Mouse (Mus musculus): Measurements from ENCODE around the gene Clcc1.
"Not testable (repeated sequence)": the region's sequence is repeated elsewhere in the genome, so short reads cannot be mapped to it uniquely, and the experiment has no call there.

The Clcc1 gene

GRCm38 (mm10) chr3:108653710-108654379 is at the start of gene Clcc1:
Clcc1 (plus strand) TSS chr3:108653913.
- in situ Hi-C loops (cut with MboI; ENCODE audit: unreplicated experiment in 2 of 2) = loop anchor here in 1 of 2 experiments (10.0 to 25.0 kb wide), 2 partner anchors 99 to 258 kb away; partner anchors contain the start of gene Prpf38b

- in situ Hi-C loops (cut with MboI; ENCODE audit: unreplicated experiment in 2 of 2) = no loop called here
Observed at GRCm38 (mm10) chr3:108608906-108609305, 44.8 kb upstream of the Clcc1 start.

- in situ Hi-C loops (cut with MboI; ENCODE audit: unreplicated experiment in 2 of 2) = loop anchor here (5.0 kb wide), 2 partner anchors 72 to 97 kb away; partner anchors contain the start of genes 5330417C22Rik (in 1 of the 2) and Tmem167b (in 1 of the 2)
Observed at GRCm38 (mm10) chr3:108634761-108635160, 19.0 kb upstream of the Clcc1 start.

- in situ Hi-C loops (cut with MboI; ENCODE audit: unreplicated experiment in 2 of 2) = loop anchor here (5.0 kb wide), 2 partner anchors 77 to 102 kb away; partner anchors contain the start of genes 5330417C22Rik (in 1 of the 2) and Tmem167b (in 1 of the 2)
Observed at GRCm38 (mm10) chr3:108639412-108639811, 14.3 kb upstream of the Clcc1 start.

- in situ Hi-C loops (cut with MboI; ENCODE audit: unreplicated experiment in 2 of 2) = loop anchor here (10.0 kb wide), 1 partner anchor 176 kb away; no protein-coding TSS in a partner anchor
Observed at GRCm38 (mm10) chr3:108640998-108641397, 12.7 kb upstream of the Clcc1 start.

GRCm38 (mm10) chr3:108644856-108645255 is 8.9 kb upstream of the Clcc1 start:
- in situ Hi-C loops (cut with MboI; ENCODE audit: unreplicated experiment in 2 of 2) = loop anchor here (10.0 kb wide), 1 partner anchor 180 kb away; no protein-coding TSS in a partner anchor

- in situ Hi-C loops (cut with MboI; ENCODE audit: unreplicated experiment in 2 of 2) = loop anchor here (10.0 kb wide), 1 partner anchor 181 kb away; no protein-coding TSS in a partner anchor
Observed at GRCm38 (mm10) chr3:108646036-108646435, 7.7 kb upstream of the Clcc1 start.

GRCm38 (mm10) chr3:108647681-108648080 is 6.0 kb upstream of the Clcc1 start:
- in situ Hi-C loops (cut with MboI; ENCODE audit: unreplicated experiment in 2 of 2) = loop anchor here (10.0 kb wide), 1 partner anchor 183 kb away; no protein-coding TSS in a partner anchor

- in situ Hi-C loops (cut with MboI; ENCODE audit: unreplicated experiment in 2 of 2) = loop anchor here in 1 of 2 experiments (10.0 to 25.0 kb wide), 2 partner anchors 98 to 259 kb away; partner anchors contain the start of gene Prpf38b
Observed at GRCm38 (mm10) chr3:108652866-108653642, 659 bp upstream of the Clcc1 start.

- in situ Hi-C loops (cut with MboI; ENCODE audit: unreplicated experiment in 2 of 2) = loop anchor here in 1 of 2 experiments (10.0 to 25.0 kb wide), 2 partner anchors 100 to 258 kb away; partner anchors contain the start of gene Prpf38b
Observed at GRCm38 (mm10) chr3:108654566-108654965, 853 bp downstream of the Clcc1 start.

GRCm38 (mm10) chr3:108655486-108655885 is 1.8 kb downstream of the Clcc1 start:
- in situ Hi-C loops (cut with MboI; ENCODE audit: unreplicated experiment in 2 of 2) = loop anchor here in 1 of 2 experiments (10.0 to 25.0 kb wide), 2 partner anchors 101 to 257 kb away; partner anchors contain the start of gene Prpf38b

GRCm38 (mm10) chr3:108658612-108659011 is 4.9 kb downstream of the Clcc1 start:
- in situ Hi-C loops (cut with MboI; ENCODE audit: unreplicated experiment in 2 of 2) = loop anchor here in 1 of 2 experiments (10.0 to 25.0 kb wide), 2 partner anchors 104 to 254 kb away; partner anchors contain the start of gene Prpf38b

GRCm38 (mm10) chr3:108660941-108661340 is 7.2 kb downstream of the Clcc1 start:
- in situ Hi-C loops (cut with MboI; ENCODE audit: unreplicated experiment in 2 of 2) = loop anchor here in 1 of 2 experiments (25.0 kb wide), 1 partner anchor 251 kb away; the partner anchor contains the start of gene Prpf38b

- in situ Hi-C loops (cut with MboI; ENCODE audit: unreplicated experiment in 2 of 2) = no loop called here
Observed at GRCm38 (mm10) chr3:108676616-108677015, 22.9 kb downstream of the Clcc1 start.

GRCm38 (mm10) chr3:108681004-108681403 is 27.3 kb downstream of the Clcc1 start:
- in situ Hi-C loops (cut with MboI; ENCODE audit: unreplicated experiment in 2 of 2) = no loop called here

GRCm38 (mm10) chr3:108683597-108683996 is 29.9 kb downstream of the Clcc1 start:
- in situ Hi-C loops (cut with MboI; ENCODE audit: unreplicated experiment in 2 of 2) = not testable (repeated sequence)

- in situ Hi-C loops (cut with MboI; ENCODE audit: unreplicated experiment in 2 of 2) = no loop called here
Observed at GRCm38 (mm10) chr3:108685701-108686100, 32.0 kb downstream of the Clcc1 start.

GRCm38 (mm10) chr3:108689015-108689441 is 35.3 kb downstream of the Clcc1 start:
- in situ Hi-C loops (cut with MboI; ENCODE audit: unreplicated experiment in 2 of 2) = no loop called here

GRCm38 (mm10) chr3:108689446-108689845 is 35.7 kb downstream of the Clcc1 start:
- in situ Hi-C loops (cut with MboI; ENCODE audit: unreplicated experiment in 2 of 2) = no loop called here

GRCm38 (mm10) chr3:108689979-108690378 is 36.3 kb downstream of the Clcc1 start:
- in situ Hi-C loops (cut with MboI; ENCODE audit: unreplicated experiment in 2 of 2) = loop anchor here in 1 of 2 experiments (10.0 kb wide), 1 partner anchor 375 kb away; no protein-coding TSS in a partner anchor
